Mouse (Mus musculus) thymus, postnatal 4 days (tissue): ENCODE results near the gene Pirt.

Source experiments
- DNase-seq: peaks from one replicate; pipeline ENCODE4 v3.0.0; 2021

The Pirt gene

GRCm38 (mm10) chr11:66946922-66947321 is 35.1 kb downstream of the Pirt start:
- DNase-seq, result no peak

GRCm38 (mm10) chr11:66956303-66956702 is 44.5 kb downstream of the Pirt start, which contains the start of gene Tmem238l:
TSS of gene Tmem238l (plus strand) at chr11:66956638.
- no peak for DNase-seq

- no peak for DNase-seq
Measured at GRCm38 (mm10) chr11:66960797-66961196, 49.0 kb downstream of the Pirt start.

- no peak for DNase-seq
Measured at GRCm38 (mm10) chr11:66961447-66962176, 49.8 kb downstream of the Pirt start.

- no peak for DNase-seq
Measured at GRCm38 (mm10) chr11:66963462-66963861, 51.7 kb downstream of the Pirt start.

GRCm38 (mm10) chr11:66966500-66967116 is 54.8 kb downstream of the Pirt start:
- no peak for DNase-seq

- DNase-seq, result no peak
Measured at GRCm38 (mm10) chr11:66968575-66968974, 56.8 kb downstream of the Pirt start.

- DNase-seq, result no peak
Measured at GRCm38 (mm10) chr11:66973507-66973906, 61.7 kb downstream of the Pirt start.

GRCm38 (mm10) chr11:66975606-66976330 is 64.0 kb downstream of the Pirt start:
- no peak for DNase-seq
